Mouse (Mus musculus) heart, adult 10 weeks (tissue): ENCODE data around the gene Vmn1r176. TPM values are rescaled to one million over a fixed set of nuclear protein-coding genes. Genes with fewer than 3 reads are reported as not detected.

Source experiments
- polyA plus RNA-seq: library from polyadenylated mRNA; stranded (reverse); fragments of 350-450 nt; fragmentation: Illumina TruSeq; extraction: RNeasy Lipid Tissue Mini Kit (QIAGEN cat#74804); gene quantifications from one replicate; pipeline ENCODE4 v1.2.3, GENCODE M21; 2014; ENCODE audit warnings: low read depth, low replicate concordance

Gene Vmn1r176
- not detected for polyA plus RNA-seq

DNA sequence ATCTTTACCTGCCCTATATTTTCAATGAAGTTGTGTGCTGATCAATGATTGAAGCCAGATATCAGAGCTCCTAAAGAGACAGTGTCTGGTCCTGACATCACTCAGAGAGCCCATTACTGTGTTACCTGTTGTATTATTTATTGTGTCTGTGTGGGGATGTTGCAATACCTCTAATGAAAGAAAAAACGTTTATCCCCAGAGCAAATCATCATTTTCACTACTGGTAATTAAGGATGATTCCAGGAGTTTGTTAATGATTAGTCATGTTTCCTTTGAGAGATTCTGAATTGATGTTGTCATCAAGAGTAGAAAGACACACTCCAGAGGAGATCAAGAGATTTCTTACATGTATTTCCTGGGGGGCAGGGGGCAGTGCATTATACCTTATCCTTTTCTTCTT, at the start of gene Vmn1r176:
Gene Vmn1r176, minus strand, starts transcription at position 101 of the 400 bp plus-strand sequence.

GRCm38 (mm10) chr7:23866349-23866748, 29.2 kb upstream of the Vmn1r176 start, which contains the start of gene Vmn1r177:
Gene Vmn1r177 (minus strand): TSS chr7:23866449.

DNA sequence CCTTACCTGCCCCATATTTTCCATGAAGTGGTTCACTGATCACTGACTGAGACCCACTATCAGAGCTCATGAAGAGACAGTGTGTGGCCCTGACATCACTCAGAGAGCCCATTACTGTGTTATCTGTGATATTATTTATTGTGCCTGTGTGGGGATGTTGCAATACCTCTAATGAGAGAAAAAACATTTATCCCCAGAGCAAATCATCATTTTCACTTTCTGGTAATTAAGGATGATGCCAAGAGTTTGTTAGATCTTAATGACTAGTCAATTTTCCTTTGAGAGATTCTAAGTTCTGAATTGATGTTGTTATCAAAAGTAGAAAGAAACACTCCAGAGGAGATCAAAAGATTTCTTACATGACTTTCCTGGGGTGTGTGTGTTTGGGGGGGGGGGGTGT, 26.6 kb downstream of the Vmn1r176 start, which contains the start of gene Vmn1r175:
Gene Vmn1r175, minus strand, starts transcription at position 101 of the 400 bp plus-strand sequence.

Other genes with a start within 250 kb of the Vmn1r176 start
- gene Vmn1r170, start 231.2 kb downstream of the Vmn1r176 start, polyA plus RNA-seq = not detected
- not detected for gene Vmn1r171, start 206.7 kb downstream of the Vmn1r176 start, polyA plus RNA-seq
- not detected for gene Vmn1r172, start 179.1 kb downstream of the Vmn1r176 start, polyA plus RNA-seq
- not detected for gene Vmn1r173, start 136.7 kb downstream of the Vmn1r176 start, polyA plus RNA-seq
- gene Vmn1r174, start 85.1 kb downstream of the Vmn1r176 start, polyA plus RNA-seq = not detected
- gene Vmn1r175, start 26.7 kb downstream of the Vmn1r176 start, polyA plus RNA-seq = not detected
- not detected for gene Vmn1r177, start 29.1 kb upstream of the Vmn1r176 start, polyA plus RNA-seq
- gene Vmn1r178, start 54.6 kb upstream of the Vmn1r176 start, polyA plus RNA-seq = not detected
- gene Vmn1r179, start 89.6 kb upstream of the Vmn1r176 start, polyA plus RNA-seq = not detected
- gene Vmn1r180, start 113.3 kb upstream of the Vmn1r176 start, polyA plus RNA-seq = not detected
- not detected for gene Vmn1r181, start 137.2 kb upstream of the Vmn1r176 start, polyA plus RNA-seq
- not detected for gene V1rd19, start 164.3 kb upstream of the Vmn1r176 start, polyA plus RNA-seq
- gene Vmn1r183, start 215.9 kb upstream of the Vmn1r176 start, polyA plus RNA-seq = not detected
- gene Zfp180, start 244.6 kb upstream of the Vmn1r176 start, polyA plus RNA-seq = 15.8 TPM